Mouse (Mus musculus): Measurements from ENCODE around the gene Wls. TPM values are rescaled to one million over a fixed set of nuclear protein-coding genes. Genes with fewer than 3 reads are reported as not detected.

The Wls gene
- polyA plus RNA-seq, 1 experiment from 2014 or later: 115 TPM

Other genes with a start within 250 kb of the Wls start
- not detected in 2 replicates for gene Rpe65, start 240.5 kb upstream of the Wls start, polyA plus RNA-seq (2015; fragmentation: Nextera tagmentation; extraction: Ambion mirVana)

Measured in kidney, embryonic 15.5 days (tissue).